Mouse (Mus musculus) embryo, embryonic 10.5 days (tissue): Measurements from ENCODE around the gene Gm5148.

Experiments
- DNase-seq: peaks from one replicate; pipeline ENCODE4 v3.0.0-alpha.2; 2015; ENCODE audit warnings: low spot score

The Gm5148 gene

GRCm38 (mm10) chr3:37738171-37738950 lies 14.1 kb upstream of the Gm5148 start:
- DNase-seq = no peak

- DNase-seq = no peak
These were observed 13.1 kb upstream of the Gm5148 start for GRCm38 (mm10) chr3:37737407-37737806.

- DNase-seq = no peak
These were observed 10.9 kb upstream of the Gm5148 start for GRCm38 (mm10) chr3:37735166-37735565.

- DNase-seq = no peak
These were observed 4.9 kb upstream of the Gm5148 start for GRCm38 (mm10) chr3:37729142-37729541.

GRCm38 (mm10) chr3:37728112-37729100 lies 4.1 kb upstream of the Gm5148 start:
- DNase-seq = no peak

- DNase-seq = no peak
These were observed 3.1 kb upstream of the Gm5148 start for GRCm38 (mm10) chr3:37727392-37727791.

- no peak for DNase-seq
These were observed 2.3 kb upstream of the Gm5148 start for GRCm38 (mm10) chr3:37726501-37727140.

GRCm38 (mm10) chr3:37724946-37725735 lies 851 bp upstream of the Gm5148 start:
- no peak for DNase-seq

- peak; percentile 58 for DNase-seq
These were observed 574 bp downstream of the Gm5148 start for GRCm38 (mm10) chr3:37723662-37724170.

GRCm38 (mm10) chr3:37723061-37723521 lies 1.2 kb downstream of the Gm5148 start:
- peak; percentile 66 for DNase-seq

GRCm38 (mm10) chr3:37722487-37723060 lies 1.7 kb downstream of the Gm5148 start:
- peak; percentile 21 for DNase-seq

- no peak for DNase-seq
These were observed 7.3 kb downstream of the Gm5148 start for GRCm38 (mm10) chr3:37716992-37717391.

GRCm38 (mm10) chr3:37715734-37716133 lies 8.6 kb downstream of the Gm5148 start:
- DNase-seq = no peak

- DNase-seq = no peak
These were observed 11.8 kb downstream of the Gm5148 start for GRCm38 (mm10) chr3:37712501-37712900.

GRCm38 (mm10) chr3:37711639-37712038 lies 12.7 kb downstream of the Gm5148 start:
- no peak for DNase-seq

- no peak for DNase-seq
These were observed 16.5 kb downstream of the Gm5148 start for GRCm38 (mm10) chr3:37707801-37708200.

- no peak for DNase-seq
These were observed 17.9 kb downstream of the Gm5148 start for GRCm38 (mm10) chr3:37706439-37706838.

GRCm38 (mm10) chr3:37705436-37705835 lies 18.9 kb downstream of the Gm5148 start:
- peak; percentile 28 for DNase-seq

- DNase-seq = no peak
These were observed 19.5 kb downstream of the Gm5148 start for GRCm38 (mm10) chr3:37704701-37705279.

- DNase-seq = no peak
These were observed 21.2 kb downstream of the Gm5148 start for GRCm38 (mm10) chr3:37703066-37703465.
